11 mouse cellular contexts compared by ENCODE assay signal in genomic region chr5:120534071-120534685, GRCm38 (mm10). TPM values are rescaled to one million over a fixed set of nuclear protein-coding genes. Genes with fewer than 3 reads are reported as not detected.
DNase-seq lines count a peak whose midpoint lies in the region; ATAC-seq and TF ChIP-seq lines count a peak whose summit lies in the region.
"Had no signal": no experiment of that assay in that cellular context is flagged by ENCODE, and none has a peak within 500 bp of the region (broad histone marks: within the 10 kb centered on the region; RNA-seq: fewer than 3 reads in every experiment).

No protein-coding gene starts in this region.

- H3K4me2 ChIP-seq in kidney, embryonic 16.5 days (replicated peaks; ENCODE audit: low read depth, low read length), result no peak overlapping the region
- no peak overlapping the region for H3K4me2 ChIP-seq in embryonic facial prominence, embryonic 13.5 days
- no peak overlapping the region for H3K4me2 ChIP-seq in hindbrain, embryonic 15.5 days
- no peak overlapping the region for H3K4me2 ChIP-seq in midbrain, postnatal 0 days (ENCODE audit: low read depth, low read length, poor library complexity, severe bottlenecking)

- no peaks in the 10 kb centered on the region for H3K9me3 ChIP-seq in kidney, embryonic 16.5 days (ENCODE audit: low read length)
- H3K9me3 ChIP-seq in embryonic facial prominence, embryonic 13.5 days, result no peaks in the 10 kb centered on the region
- no peaks in the 10 kb centered on the region for H3K9me3 ChIP-seq in hindbrain, embryonic 15.5 days
- no peaks in the 10 kb centered on the region for H3K9me3 ChIP-seq in midbrain, postnatal 0 days (ENCODE audit: low read length)

- H3K27ac ChIP-seq in kidney, embryonic 16.5 days (ENCODE audit: low read length), result peak overlapping the region; percentile 78
- no peak overlapping the region for H3K27ac ChIP-seq in kidney, adult 2 months (ENCODE audit: insufficient read depth, low read depth, low read length)
- H3K27ac ChIP-seq in embryonic facial prominence, embryonic 13.5 days, result peak overlapping the region; percentile 77
- H3K27ac ChIP-seq in hindbrain, embryonic 15.5 days (replicated peaks), result peak overlapping the region; percentile 82
- peak overlapping the region; percentile 26; the same call in 1 of the 2 replicates for H3K27ac ChIP-seq in midbrain, postnatal 0 days (ENCODE audit: low read depth, low read length)

- TF ChIP-seq POLR2A in kidney, adult 2 months (IDR thresholded peaks at IDR 0.05; ENCODE audit: low read depth, low read length), result no peak

- no peak for DNase-seq in kidney, adult 2 months
- peak; percentile 51 for DNase-seq in midbrain, postnatal 0 days (ENCODE audit: low spot score)
- DNase-seq in left cerebral cortex, postnatal 4 days, result no peak
- no peak for DNase-seq in spleen, adult 12 weeks (ENCODE audit: low spot score)
- DNase-seq in testis, postnatal 10 days (ENCODE audit: low spot score), result no peak
- DNase-seq: cerebellum, postnatal 36 days had no signal

- no peak for TF ChIP-seq CTCF in kidney, adult 2 months (conservative IDR thresholded peaks at IDR 0.05; ENCODE audit: insufficient read depth, insufficient read length, low read depth, low read length)
- TF ChIP-seq CTCF in midbrain, postnatal 0 days (IDR thresholded peaks at IDR 0.05), result no peak

- no peak overlapping the region for H3K4me3 ChIP-seq in kidney, embryonic 16.5 days (ENCODE audit: low read length)
- no peak overlapping the region for H3K4me3 ChIP-seq in kidney, adult 2 months (ENCODE audit: insufficient read depth, low read depth, low read length)
- no peak overlapping the region for H3K4me3 ChIP-seq in embryonic facial prominence, embryonic 13.5 days
- H3K4me3 ChIP-seq in hindbrain, embryonic 15.5 days, result no peak overlapping the region
- H3K4me3 ChIP-seq in midbrain, postnatal 0 days (ENCODE audit: low read depth, low read length), result no peak overlapping the region

- H3K4me1 ChIP-seq in kidney, embryonic 16.5 days (ENCODE audit: insufficient read depth, low read length), result peaks cover 18% of the 10 kb centered on the region
- no peaks in the 10 kb centered on the region for H3K4me1 ChIP-seq in kidney, adult 2 months (ENCODE audit: control insufficient read depth, insufficient read depth, low read length)
- peaks cover 35% of the 10 kb centered on the region for H3K4me1 ChIP-seq in embryonic facial prominence, embryonic 13.5 days
- H3K4me1 ChIP-seq in hindbrain, embryonic 15.5 days (replicated peaks), result peaks cover 15% of the 10 kb centered on the region
- no peaks in the 10 kb centered on the region; the same call in 1 of the 2 replicates for H3K4me1 ChIP-seq in midbrain, postnatal 0 days (ENCODE audit: insufficient read depth, low read length)

- peaks cover 21% of the 10 kb centered on the region for H3K36me3 ChIP-seq in kidney, embryonic 16.5 days (ENCODE audit: insufficient read depth, low read length)
- H3K36me3 ChIP-seq in kidney, adult 2 months (ENCODE audit: control insufficient read depth, insufficient read depth, low read length), result peaks cover 2% of the 10 kb centered on the region
- H3K36me3 ChIP-seq in embryonic facial prominence, embryonic 13.5 days, result peaks cover 29% of the 10 kb centered on the region
- H3K36me3 ChIP-seq in hindbrain, embryonic 15.5 days, result 0 out of 2 replicates have a peak, but pooled peaks cover 2% of the 10 kb centered on the region
- peaks cover 10% of the 10 kb centered on the region for H3K36me3 ChIP-seq in midbrain, postnatal 0 days (ENCODE audit: insufficient read depth, low read length)

- 36% methylated on average over 15 of the region's 15 CpGs for WGBS in kidney, embryonic 16.5 days
- 64% methylated on average over 15 of the region's 15 CpGs for WGBS in kidney, adult 2 months
- 57% methylated on average over 15 of the region's 15 CpGs for WGBS in embryonic facial prominence, embryonic 13.5 days
- 31% methylated on average over 15 of the region's 15 CpGs for whole genome bisulfite sequencing in hindbrain, embryonic 15.5 days
- WGBS in midbrain, postnatal 0 days, result 48% methylated on average over 15 of the region's 15 CpGs

- H3K27me3 ChIP-seq in kidney, embryonic 16.5 days (ENCODE audit: insufficient read depth, low read length), result no peaks in the 10 kb centered on the region
- no peaks in the 10 kb centered on the region for H3K27me3 ChIP-seq in kidney, adult 2 months (replicated peaks; ENCODE audit: control insufficient read depth, insufficient read depth, low read length)
- H3K27me3 ChIP-seq in embryonic facial prominence, embryonic 13.5 days, result no peaks in the 10 kb centered on the region
- no peaks in the 10 kb centered on the region for H3K27me3 ChIP-seq in hindbrain, embryonic 15.5 days
- H3K27me3 ChIP-seq in midbrain, postnatal 0 days (ENCODE audit: insufficient read depth, low read length), result no peaks in the 10 kb centered on the region

- intact Hi-C loops in left cerebral cortex, postnatal 4 days (cut with DNase I), result no loop called here

- peak; percentile 14; the same call in 1 of the 2 replicates for ATAC-seq in kidney, embryonic 16.5 days (ENCODE audit: low FRiP score, low TSS enrichment)
- ATAC-seq in embryonic facial prominence, embryonic 13.5 days (ENCODE audit: insufficient number of reproducible peaks, insufficient read depth, low FRiP score, low TSS enrichment, low read depth), result 0 out of 2 replicates have a peak, but pooled peaks have one; percentile 1
- peak; percentile 65; the same call in 1 of the 2 replicates for ATAC-seq in hindbrain, embryonic 15.5 days (ENCODE audit: low FRiP score, low read depth)
- no peak; the same call in 1 of the 2 replicates for ATAC-seq in midbrain, postnatal 0 days (ENCODE audit: low FRiP score)

- H3K9ac ChIP-seq in kidney, embryonic 16.5 days (replicated peaks; ENCODE audit: low read length), result peak overlapping the region; percentile 47
- peak overlapping the region; percentile 36; the same call in 1 of the 2 replicates for H3K9ac ChIP-seq in embryonic facial prominence, embryonic 13.5 days
- no peak overlapping the region for H3K9ac ChIP-seq in hindbrain, embryonic 15.5 days
- no peak overlapping the region for H3K9ac ChIP-seq in midbrain, postnatal 0 days (replicated peaks; ENCODE audit: low read length, poor library complexity, severe bottlenecking)

RNA-seq across cellular contexts. Expression of gene Slc8b1, which starts 23.2 kb away (rescaled TPM):
- polyA plus RNA-seq in kidney, embryonic 16.5 days (2015; fragmentation: Nextera tagmentation; extraction: Ambion mirVana), result 10.1 and 14.2 TPM in 2 replicates
- 23.0 and 25.8 TPM in 2 replicates for polyA plus RNA-seq in kidney, adult 2 months (2012; rRNA removed)
- polyA plus RNA-seq in embryonic facial prominence, embryonic 13.5 days (2015; fragmentation: Nextera tagmentation; extraction: Ambion mirVana), result 5.0 and 5.9 TPM in 2 replicates
- polyA plus RNA-seq in hindbrain, embryonic 15.5 days (2015; fragmentation: Nextera tagmentation; extraction: Ambion mirVana), result 2.4 and 2.9 TPM in 2 replicates
- 1.9 and 2.1 TPM in 2 replicates for total RNA-seq in midbrain, postnatal 0 days (2014; rRNA removed)
- 2.5 and 2.7 TPM in 2 replicates for polyA plus RNA-seq in midbrain, postnatal 0 days (2015; fragmentation: Nextera tagmentation; extraction: Ambion mirVana)
- 1 to 10 TPM; 3.3 to 4.6 TPM for total RNA-seq in left cerebral cortex, postnatal 4 days (2021)

RNA-seq across cellular contexts. Expression of gene Plbd2, which starts 30.8 kb away (rescaled TPM):
- 54.9 and 57.3 TPM in 2 replicates for polyA plus RNA-seq in kidney, embryonic 16.5 days (2015; fragmentation: Nextera tagmentation; extraction: Ambion mirVana)
- polyA plus RNA-seq in kidney, adult 2 months (2012; rRNA removed), result 48.1 and 49.3 TPM in 2 replicates
- 43.5 and 54.4 TPM in 2 replicates for polyA plus RNA-seq in embryonic facial prominence, embryonic 13.5 days (2015; fragmentation: Nextera tagmentation; extraction: Ambion mirVana)
- 35.9 and 39.0 TPM in 2 replicates for polyA plus RNA-seq in hindbrain, embryonic 15.5 days (2015; fragmentation: Nextera tagmentation; extraction: Ambion mirVana)
- total RNA-seq in midbrain, postnatal 0 days (2014; rRNA removed), result 26.7 and 27.9 TPM in 2 replicates
- 49.9 and 52.9 TPM in 2 replicates for polyA plus RNA-seq in midbrain, postnatal 0 days (2015; fragmentation: Nextera tagmentation; extraction: Ambion mirVana)
- 10 to 100 TPM; 38.8 to 43.9 TPM for total RNA-seq in left cerebral cortex, postnatal 4 days (2021)

RNA-seq across cellular contexts. Expression of gene Tpcn1, which starts 54.3 kb away (rescaled TPM):
- polyA plus RNA-seq in kidney, embryonic 16.5 days (2015; fragmentation: Nextera tagmentation; extraction: Ambion mirVana), result 30.6 and 34.1 TPM in 2 replicates
- polyA plus RNA-seq in kidney, adult 2 months (2012; rRNA removed), result 200 and 216 TPM in 2 replicates
- 21.0 and 22.3 TPM in 2 replicates for polyA plus RNA-seq in embryonic facial prominence, embryonic 13.5 days (2015; fragmentation: Nextera tagmentation; extraction: Ambion mirVana)
- polyA plus RNA-seq in hindbrain, embryonic 15.5 days (2015; fragmentation: Nextera tagmentation; extraction: Ambion mirVana), result 18.1 and 19.7 TPM in 2 replicates
- 11.6 and 25.3 TPM in 2 replicates for total RNA-seq in midbrain, postnatal 0 days (2014; rRNA removed)
- 9.3 and 9.4 TPM in 2 replicates for polyA plus RNA-seq in midbrain, postnatal 0 days (2015; fragmentation: Nextera tagmentation; extraction: Ambion mirVana)
- 10 to 100 TPM; 42.0 to 44.1 TPM for total RNA-seq in left cerebral cortex, postnatal 4 days (2021)

RNA-seq across cellular contexts. Expression of gene Iqcd, which starts 54.6 kb away (rescaled TPM):
- 1.5 TPM in 2 replicates for polyA plus RNA-seq in kidney, embryonic 16.5 days (2015; fragmentation: Nextera tagmentation; extraction: Ambion mirVana)
- 2.1 and 2.5 TPM in 2 replicates for polyA plus RNA-seq in kidney, adult 2 months (2012; rRNA removed)
- 0.60 and 0.80 TPM in 2 replicates for polyA plus RNA-seq in embryonic facial prominence, embryonic 13.5 days (2015; fragmentation: Nextera tagmentation; extraction: Ambion mirVana)
- polyA plus RNA-seq in hindbrain, embryonic 15.5 days (2015; fragmentation: Nextera tagmentation; extraction: Ambion mirVana), result 1.6 and 2.3 TPM in 2 replicates
- 0.94 and 1.3 TPM in 2 replicates for total RNA-seq in midbrain, postnatal 0 days (2014; rRNA removed)
- 0.86 and 1.5 TPM in 2 replicates for polyA plus RNA-seq in midbrain, postnatal 0 days (2015; fragmentation: Nextera tagmentation; extraction: Ambion mirVana)
- total RNA-seq in left cerebral cortex, postnatal 4 days (2021), result under 1 TPM; 0.58 to 0.64 TPM
- total RNA-seq: heart, postnatal 25 days had no signal

RNA-seq across cellular contexts. Expression of gene Sds, which starts 57.9 kb away (rescaled TPM):
- not detected in 2 replicates for polyA plus RNA-seq in kidney, embryonic 16.5 days (2015; fragmentation: Nextera tagmentation; extraction: Ambion mirVana)
- not detected in 2 replicates for polyA plus RNA-seq in kidney, adult 2 months (2012; rRNA removed)
- not detected in 2 replicates for polyA plus RNA-seq in embryonic facial prominence, embryonic 13.5 days (2015; fragmentation: Nextera tagmentation; extraction: Ambion mirVana)
- polyA plus RNA-seq in hindbrain, embryonic 15.5 days (2015; fragmentation: Nextera tagmentation; extraction: Ambion mirVana), result not detected in 2 replicates
- total RNA-seq in midbrain, postnatal 0 days (2014; rRNA removed), result not detected in 2 replicates
- 0.17 and 0.23 TPM in 2 replicates for polyA plus RNA-seq in midbrain, postnatal 0 days (2015; fragmentation: Nextera tagmentation; extraction: Ambion mirVana)
- not detected for total RNA-seq in left cerebral cortex, postnatal 4 days (2021)
- total RNA-seq: megakaryocyte progenitor cell, adult 5-6 weeks had no signal

Comparison
In these comparisons a context has a peak if more than half of its experiments do, and no peak if none do; other contexts are left out.
1. H3K9ac ChIP-seq: peak in kidney, embryonic 16.5 days (single experiment) and embryonic facial prominence, embryonic 13.5 days (single experiment); none in hindbrain, embryonic 15.5 days (single experiment) and midbrain, postnatal 0 days (single experiment).